Mouse (Mus musculus) MEL (cell line): ENCODE data around the gene Vps13c. TPM values are rescaled to one million over a fixed set of nuclear protein-coding genes. Genes with fewer than 3 reads are reported as not detected.

Experiments
- DNase-seq: peaks from one replicate; pipeline ENCODE4 v3.0.0; 2011; ENCODE audit warnings: low read depth, low spot score
- H3K27ac ChIP-seq: 2 replicates; pipeline ENCODE4 v1.5.1; 2012; ENCODE audit warnings: low read depth, mild to moderate bottlenecking, control low read depth, low read length, moderate library complexity; ENCODE audit not compliant: control insufficient read depth
- H3K27me3 ChIP-seq, 2 experiments: fragments of 150-350 bp in 1 of 2; sonication (generic) in 1 of 2; 2 replicates each; pipeline ENCODE4 v1.6.1; 2012; ENCODE audit warnings: low read length in 2 of 2, mild to moderate bottlenecking in 2 of 2, improper control_type of control experiment in 1 of 2, moderate library complexity in 1 of 2; ENCODE audit not compliant: insufficient read depth in 2 of 2, control insufficient read depth in 1 of 2
- H3K36me3 ChIP-seq, 2 experiments: 2 replicates each; pipeline ENCODE4 v1.6.1; 2012 to 2014; ENCODE audit warnings: low read length in 2 of 2, improper control_type of control experiment in 1 of 2, inconsistent platforms in 1 of 2, mild to moderate bottlenecking in 1 of 2; ENCODE audit not compliant: insufficient read depth in 2 of 2, control insufficient read depth in 1 of 2
- H3K4me1 ChIP-seq, 2 experiments: fragments of 150-350 bp in 1 of 2; sonication (generic) in 1 of 2; 2 replicates each; pipeline ENCODE4 v1.6.1; 2012; ENCODE audit warnings: low read length in 2 of 2, improper control_type of control experiment in 1 of 2, mild to moderate bottlenecking in 1 of 2; ENCODE audit not compliant: insufficient read depth in 2 of 2, control insufficient read depth in 1 of 2
- H3K4me3 ChIP-seq, 2 experiments: fragments of 150-350 bp in 1 of 2; sonication (generic) in 1 of 2; 2 replicates each; pipeline ENCODE4 v1.5.1; 2012; ENCODE audit warnings: low read depth in 2 of 2, low read length in 2 of 2, mild to moderate bottlenecking in 2 of 2, moderate library complexity in 2 of 2, control low read depth in 1 of 2, improper control_type of control experiment in 1 of 2; ENCODE audit not compliant: control insufficient read depth in 1 of 2, insufficient read depth in 1 of 2
- H3K79me2 ChIP-seq: 2 replicates; pipeline ENCODE4 v1.6.1; 2012; ENCODE audit warnings: mild to moderate bottlenecking, low read length, moderate library complexity; ENCODE audit not compliant: control insufficient read depth, poor library complexity, insufficient read depth
- H3K9ac ChIP-seq: 2 replicates; pipeline ENCODE4 v1.6.1; 2012; ENCODE audit warnings: low read depth, mild to moderate bottlenecking, control low read depth, low read length, moderate library complexity; ENCODE audit not compliant: control insufficient read depth, poor library complexity, severe bottlenecking
- H3K9me3 ChIP-seq: fragments of 150-350 bp; sonication (generic); replicated peaks from 2 replicates; pipeline ENCODE4 v1.6.1; 2012; ENCODE audit warnings: mild to moderate bottlenecking, low read length, improper control_type of control experiment, moderate library complexity; ENCODE audit not compliant: insufficient read depth
- BHLHE40 ChIP-seq: IDR thresholded peaks from 2 replicates; pipeline ENCODE4 v1.6.1; 2012; ENCODE audit warnings: low read depth, mild to moderate bottlenecking, inconsistent platforms, low read length, improper control_type of control experiment, borderline replicate concordance
- CHD1 ChIP-seq: IDR thresholded peaks from 2 replicates; pipeline ENCODE4 v1.6.1; 2012; ENCODE audit warnings: low read depth, mild to moderate bottlenecking, inconsistent platforms, low read length, improper control_type of control experiment
- CTCF ChIP-seq, 3 experiments: IDR thresholded peaks in 2 of 3; conservative IDR thresholded peaks in 1 of 3; 2 replicates each; pipeline ENCODE4 v1.5.1; 2011 to 2012; ENCODE audit warnings: low read length in 3 of 3, low read depth in 2 of 3, mild to moderate bottlenecking in 2 of 3, improper control_type of control experiment in 1 of 3, inconsistent platforms in 1 of 3, mixed read lengths in 1 of 3, moderate library complexity in 1 of 3; ENCODE audit not compliant: control insufficient read depth in 1 of 3, insufficient read depth in 1 of 3, poor library complexity in 1 of 3, severe bottlenecking in 1 of 3
- ELF1 ChIP-seq: IDR thresholded peaks from 2 replicates; pipeline ENCODE4 v1.6.1; 2014; ENCODE audit warnings: low read depth, mild to moderate bottlenecking, inconsistent platforms, low read length, improper control_type of control experiment, moderate library complexity
- EP300 ChIP-seq, 2 experiments: IDR thresholded peaks; 2 replicates each; pipeline ENCODE4 v1.6.1; 2011; ENCODE audit warnings: improper control_type of control experiment in 2 of 2, low read length in 2 of 2, low read depth in 1 of 2, mild to moderate bottlenecking in 1 of 2
- ETS1 ChIP-seq: IDR thresholded peaks from 2 replicates; pipeline ENCODE4 v1.6.1; 2012; ENCODE audit warnings: low read depth, mild to moderate bottlenecking, inconsistent platforms, low read length, improper control_type of control experiment, moderate library complexity
- GABPA ChIP-seq: IDR thresholded peaks from 2 replicates; pipeline ENCODE4 v1.6.1; 2012; ENCODE audit warnings: low read depth, mild to moderate bottlenecking, inconsistent platforms, low read length, improper control_type of control experiment, moderate library complexity
- HCFC1 ChIP-seq: IDR thresholded peaks from 2 replicates; pipeline ENCODE4 v1.6.1; 2012; ENCODE audit warnings: low read depth, mild to moderate bottlenecking, inconsistent platforms, low read length, improper control_type of control experiment, moderate library complexity
- JUND ChIP-seq: IDR thresholded peaks from 2 replicates; pipeline ENCODE4 v1.6.1; 2011; ENCODE audit warnings: low read depth, mild to moderate bottlenecking, improper control_type of control experiment, low read length
- KAT2A ChIP-seq: conservative IDR thresholded peaks from 2 replicates; pipeline ENCODE4 v1.6.1; 2012; ENCODE audit warnings: low read depth, low read length, improper control_type of control experiment, inconsistent platforms
- MAFK ChIP-seq: IDR thresholded peaks from 2 replicates; pipeline ENCODE4 v1.6.1; 2011; ENCODE audit warnings: low read depth, mild to moderate bottlenecking, low read length, improper control_type of control experiment, borderline replicate concordance
- MAX ChIP-seq: IDR thresholded peaks from 2 replicates; pipeline ENCODE4 v1.6.1; 2011; ENCODE audit warnings: low read length, improper control_type of control experiment
- MYB ChIP-seq: IDR thresholded peaks from 2 replicates; pipeline ENCODE4 v1.6.1; 2011; ENCODE audit warnings: mild to moderate bottlenecking, low read depth, low read length, improper control_type of control experiment
- MYC ChIP-seq: IDR thresholded peaks from 2 replicates; pipeline ENCODE4 v1.6.1; 2011; ENCODE audit warnings: low read depth, mild to moderate bottlenecking, low read length, improper control_type of control experiment, moderate library complexity
- POLR2AphosphoS5 ChIP-seq: IDR thresholded peaks from 2 replicates; pipeline ENCODE4 v1.6.1; 2012; ENCODE audit warnings: low read depth, borderline replicate concordance, mild to moderate bottlenecking, inconsistent platforms, low read length, moderate library complexity, mixed read lengths
- RAD21 ChIP-seq: IDR thresholded peaks from 2 replicates; pipeline ENCODE4 v1.6.1; 2011; ENCODE audit warnings: mild to moderate bottlenecking, low read depth, low read length, improper control_type of control experiment
- SMC3 ChIP-seq: IDR thresholded peaks from 2 replicates; pipeline ENCODE4 v1.6.1; 2011; ENCODE audit warnings: low read depth, low read length, improper control_type of control experiment
- UBTF ChIP-seq: IDR thresholded peaks from 2 replicates; pipeline ENCODE4 v1.6.1; 2012; ENCODE audit warnings: low read depth, mild to moderate bottlenecking, inconsistent platforms, low read length, improper control_type of control experiment, moderate library complexity, borderline replicate concordance; ENCODE audit not compliant: insufficient read depth
- USF1 ChIP-seq: IDR thresholded peaks from 2 replicates; pipeline ENCODE4 v1.6.1; 2014; ENCODE audit warnings: low read depth, mild to moderate bottlenecking, inconsistent platforms, low read length, improper control_type of control experiment, moderate library complexity
- USF2 ChIP-seq, 2 experiments: IDR thresholded peaks; 2 replicates each; pipeline ENCODE4 v1.6.1; 2011 to 2012; ENCODE audit warnings: improper control_type of control experiment in 2 of 2, low read length in 2 of 2, borderline replicate concordance in 1 of 2, inconsistent platforms in 1 of 2, low read depth in 1 of 2, mild to moderate bottlenecking in 1 of 2; ENCODE audit not compliant: insufficient read depth in 1 of 2
- ZC3H11A ChIP-seq: IDR thresholded peaks from 2 replicates; pipeline ENCODE4 v1.6.1; 2012; ENCODE audit warnings: low read depth, mild to moderate bottlenecking, inconsistent platforms, low read length, improper control_type of control experiment
- ZMIZ1 ChIP-seq: IDR thresholded peaks from 2 replicates; pipeline ENCODE4 v1.6.1; 2012; ENCODE audit warnings: low read depth, mild to moderate bottlenecking, inconsistent platforms, low read length, improper control_type of control experiment, moderate library complexity
- polyA plus RNA-seq, 2 experiments: library from polyadenylated mRNA; stranded (reverse) in 1 of 2; unstranded in 1 of 2; fragments of >175 nt in 1 of 2; fragments of >200 nt in 1 of 2; gene quantifications; 2 replicates each; pipeline versions ENCODE4 v1.2.1 to v1.2.4; 2012; ENCODE audit warnings: low replicate concordance in 2 of 2, low read depth in 1 of 2; ENCODE audit not compliant: insufficient read length in 2 of 2, insufficient read depth in 1 of 2, missing spikeins in 1 of 2
- total RNA-seq: library from RNA; depleted of rRNA; stranded (reverse); fragments of 300-350 nt; gene quantifications from 2 replicates; pipeline ENCODE4 v1.2.3, GENCODE M21; 2012

Vps13c gene
- total and polyA plus RNA-seq, 3 experiments, result 14.6 to 28.3 TPM; not detected in 1

GRCm38 (mm10) chr9:68006566-68006965 is 166.4 kb downstream of the Vps13c start:
- no peak overlapping the region for H3K4me3 ChIP-seq
- TF ChIP-seq BHLHE40 (no peak), EP300 (IDR thresholded peaks at IDR 0.05; ENCODE audit: low read depth in 1 of 2, low read length in 2 of 2) (no peak), GABPA (no peak)
- no peaks in the 10 kb centered on the region for H3K27me3 ChIP-seq
- DNase-seq, result no peak
- H3K9me3 ChIP-seq, result no peaks in the 10 kb centered on the region
- H3K79me2 ChIP-seq, result no peaks in the 10 kb centered on the region
- no peak overlapping the region for H3K9ac ChIP-seq
- H3K27ac ChIP-seq, result no peak overlapping the region
- no peaks in the 10 kb centered on the region for H3K36me3 ChIP-seq
- H3K4me1 ChIP-seq, result no peaks in the 10 kb centered on the region

- DNase-seq, result peak; percentile 56
- Histone ChIP-seq H3K36me3 (no peaks in the 10 kb centered on the region), H3K4me3 (no peak overlapping the region), H3K27me3 (no peaks in the 10 kb centered on the region; a peak in 1 of 4 replicates), H3K4me1 (no peaks in the 10 kb centered on the region), H3K9me3 (no peaks in the 10 kb centered on the region), H3K9ac (no peak overlapping the region), H3K27ac (no peak overlapping the region), H3K79me2 (no peaks in the 10 kb centered on the region)
- TF ChIP-seq CTCF (IDR thresholded peaks at IDR 0.05 in 2 of 3, conservative IDR thresholded peaks at IDR 0.05 in 1 of 3; ENCODE audit: control insufficient read depth in 1 of 3, insufficient read depth in 1 of 3, low read depth in 2 of 3, low read length in 3 of 3, poor library complexity in 1 of 3, severe bottlenecking in 1 of 3) (peak; percentile 88 to 97 (median 89)), MYB (no peak), USF2 (IDR thresholded peaks at IDR 0.05; ENCODE audit: borderline replicate concordance in 1 of 2, insufficient read depth in 1 of 2, low read depth in 1 of 2, low read length in 2 of 2) (no peak), SMC3 (peak; percentile 80), ZC3H11A (peak; percentile 65), RAD21 (peak; percentile 87)
Measured at GRCm38 (mm10) chr9:68014991-68015396, 174.8 kb downstream of the Vps13c start.

GRCm38 (mm10) chr9:68016255-68016954 is 176.2 kb downstream of the Vps13c start:
- H3K9ac ChIP-seq, result no peak overlapping the region
- H3K4me3 ChIP-seq, result no peak overlapping the region
- H3K9me3 ChIP-seq, result no peaks in the 10 kb centered on the region
- no peak overlapping the region for H3K27ac ChIP-seq
- DNase-seq, result peak; percentile 7
- no peaks in the 10 kb centered on the region for H3K79me2 ChIP-seq
- H3K27me3 ChIP-seq, result no peaks in the 10 kb centered on the region; a peak in 1 of 4 replicates
- no peaks in the 10 kb centered on the region for H3K4me1 ChIP-seq
- no peaks in the 10 kb centered on the region for H3K36me3 ChIP-seq
- TF ChIP-seq ETS1 (no peak), KAT2A (no peak), USF1 (no peak), MYB (no peak), UBTF (no peak), RAD21 (peak; percentile 31), ZMIZ1 (no peak), BHLHE40 (no peak), MYC (no peak), HCFC1 (no peak), POLR2AphosphoS5 (no peak), JUND (no peak), CHD1 (no peak), ELF1 (no peak), MAFK (no peak), CTCF (IDR thresholded peaks at IDR 0.05 in 2 of 3, conservative IDR thresholded peaks at IDR 0.05 in 1 of 3; ENCODE audit: control insufficient read depth in 1 of 3, insufficient read depth in 1 of 3, low read depth in 2 of 3, low read length in 3 of 3, poor library complexity in 1 of 3, severe bottlenecking in 1 of 3) (peak in 2 of 3 experiments; percentile 25 to 27; a peak in 3 of 6 replicates), MAX (no peak), SMC3 (0 out of 2 replicates have a peak, but pooled peaks have one; percentile 12)
